Mouse (Mus musculus) embryonic fibroblast, embryonic 13.5 days (primary cell): ENCODE measurements at regions not wholly inside any gene's neighbourhood (a gene's known extent, or its start where the extent isn't known, plus 50 kb on each side); places are given as distances from the start of the nearest gene placed in this dataset.

Experiments used
- CTCF ChIP-seq: IDR thresholded peaks from 2 replicates; pipeline ENCODE4 v1.5.1; 2011; ENCODE audit warnings: mild to moderate bottlenecking, control low read depth, low read length, moderate library complexity, borderline replicate concordance; ENCODE audit not compliant: insufficient read depth
- POLR2A ChIP-seq: IDR thresholded peaks from 2 replicates; pipeline ENCODE4 v1.6.1; 2011; ENCODE audit warnings: low read depth, mild to moderate bottlenecking, control low read depth, low read length, moderate library complexity

GRCm38 (mm10) chr5:46790536-46790935 lies 933.1 kb upstream of the Lcorl start:
- TF ChIP-seq POLR2A = no peak
- TF ChIP-seq CTCF = no peak
